In the genomic region with DNA sequence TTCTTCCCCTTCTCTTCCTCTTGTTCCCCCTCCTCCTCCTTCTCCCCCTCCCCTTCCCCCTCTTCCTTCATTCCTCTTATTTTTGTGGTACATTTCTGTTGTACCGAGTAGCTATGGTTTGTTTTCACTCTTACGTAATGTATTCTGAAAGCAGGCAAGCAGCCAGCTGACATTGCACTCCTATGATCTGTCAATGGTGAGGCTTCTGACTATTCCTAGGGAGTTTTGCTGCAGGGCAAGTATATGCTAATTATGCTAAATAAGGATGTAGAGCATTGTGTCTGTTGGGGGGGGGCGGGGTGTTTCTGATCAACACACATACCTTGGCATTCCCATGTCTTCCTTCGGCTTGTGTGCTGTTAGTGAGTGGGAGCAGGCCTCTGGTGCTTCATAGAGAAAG, we compare ENCODE assay signal across 14 mouse cellular contexts.
DNase-seq lines count a peak whose midpoint lies in the region; ATAC-seq and TF ChIP-seq lines count a peak whose summit lies in the region.
"Had no signal": no experiment of that assay in that cellular context is flagged by ENCODE, and none has a peak within 500 bp of the region (broad histone marks: within the 10 kb centered on the region; RNA-seq: fewer than 3 reads in every experiment).

No protein-coding gene starts in this region.

- no peaks in the 10 kb centered on the region for H3K9me3 ChIP-seq in forebrain, embryonic 13.5 days (replicated peaks)
- H3K9me3 ChIP-seq in forebrain, postnatal 0 days (ENCODE audit: low read length), result no peaks in the 10 kb centered on the region
- no peaks in the 10 kb centered on the region for H3K9me3 ChIP-seq in ES-E14 (ENCODE audit: control insufficient read depth, insufficient read depth, low read depth, low read length)
- H3K9me3 ChIP-seq: liver, embryonic 15.5 days; neural tube, embryonic 12.5 days had no signal

- H3K36me3 ChIP-seq in forebrain, embryonic 13.5 days (ENCODE audit: poor library complexity, severe bottlenecking), result no peaks in the 10 kb centered on the region
- no peaks in the 10 kb centered on the region for H3K36me3 ChIP-seq in forebrain, postnatal 0 days (ENCODE audit: insufficient read depth)
- no peaks in the 10 kb centered on the region for H3K36me3 ChIP-seq in ES-E14 (ENCODE audit: control insufficient read depth, insufficient read depth, low read length, poor library complexity, severe bottlenecking)
- H3K36me3 ChIP-seq: liver, embryonic 15.5 days; neural tube, embryonic 12.5 days had no signal

- H3K27ac ChIP-seq in forebrain, embryonic 13.5 days, result no peak overlapping the region
- H3K27ac ChIP-seq in forebrain, postnatal 0 days (ENCODE audit: low read depth, low read length), result no peak overlapping the region
- no peak overlapping the region for H3K27ac ChIP-seq in ES-E14 (ENCODE audit: insufficient read depth, low read depth, low read length, poor library complexity, severe bottlenecking)
- H3K27ac ChIP-seq: liver, embryonic 15.5 days; neural tube, embryonic 12.5 days had no signal

- H3K27me3 ChIP-seq in forebrain, embryonic 13.5 days, result no peaks in the 10 kb centered on the region
- no peaks in the 10 kb centered on the region for H3K27me3 ChIP-seq in forebrain, postnatal 0 days (ENCODE audit: insufficient read depth, low read length)
- H3K27me3 ChIP-seq: liver, embryonic 15.5 days; neural tube, embryonic 12.5 days had no signal

- in situ Hi-C loops in ES-E14 (cut with MboI; ENCODE audit: low sequenced_read_pairs in 2 of 2, unreplicated experiment in 2 of 2), result no loop called here

- TF ChIP-seq CTCF in forebrain, postnatal 0 days (IDR thresholded peaks at IDR 0.05; ENCODE audit: low read depth), result no peak

- WGBS in forebrain, embryonic 13.5 days, result 55% methylated on average over 4 of the region's 4 CpGs
- 41% methylated on average over 4 of the region's 4 CpGs for WGBS in forebrain, postnatal 0 days

- H3K4me2 ChIP-seq in forebrain, embryonic 13.5 days, result no peak overlapping the region
- H3K4me2 ChIP-seq in forebrain, postnatal 0 days (ENCODE audit: low read depth), result no peak overlapping the region
- H3K4me2 ChIP-seq: liver, embryonic 15.5 days; midbrain, embryonic 11.5 days; neural tube, embryonic 12.5 days had no signal

- H3K9ac ChIP-seq in forebrain, embryonic 13.5 days, result no peak overlapping the region
- no peak overlapping the region for H3K9ac ChIP-seq in forebrain, postnatal 0 days
- H3K9ac ChIP-seq in ES-E14 (ENCODE audit: insufficient read depth, low read depth, low read length, poor library complexity, severe bottlenecking), result no peak overlapping the region
- H3K9ac ChIP-seq: liver, embryonic 15.5 days; neural tube, embryonic 12.5 days had no signal

- H3K4me3 ChIP-seq in forebrain, embryonic 13.5 days, result no peak overlapping the region
- H3K4me3 ChIP-seq in forebrain, postnatal 0 days (ENCODE audit: low read depth, low read length), result no peak overlapping the region
- no peak overlapping the region for H3K4me3 ChIP-seq in ES-E14 (ENCODE audit: insufficient read depth in 1 of 2, low read depth in 1 of 2, low read length in 2 of 2, poor library complexity in 1 of 2, severe bottlenecking in 1 of 2)
- H3K4me3 ChIP-seq: liver, embryonic 15.5 days; neural tube, embryonic 12.5 days had no signal

- DNase-seq in forebrain, postnatal 0 days, result no peak
- peak; percentile 7 for DNase-seq in layer of hippocampus, adult 11-12 months (ENCODE audit: low spot score)
- DNase-seq in layer of hippocampus, adult 9-10 months (ENCODE audit: low spot score), result no peak
- peak; percentile 31 for DNase-seq in ES-E14 (ENCODE audit: low read depth, low spot score)
- DNase-seq in brain, adult 2 months (ENCODE audit: low read depth, low spot score), result peak; percentile 33
- no peak for DNase-seq in embryo, embryonic 9.5 days (ENCODE audit: extremely low spot score)
- no peak for DNase-seq in T-cell, adult 2 months (ENCODE audit: low spot score)
- DNase-seq: gastrocnemius, postnatal 10 days; right cerebral cortex, postnatal 14 days had no signal

- H3K4me1 ChIP-seq in forebrain, embryonic 13.5 days, result peaks cover 2% of the 10 kb centered on the region; the same call in 1 of the 2 replicates
- H3K4me1 ChIP-seq in forebrain, postnatal 0 days (ENCODE audit: insufficient read depth), result no peaks in the 10 kb centered on the region
- peaks cover 0 to 8% of the 10 kb centered on the region in 2 experiments; a peak in 1 of 4 replicates for H3K4me1 ChIP-seq in ES-E14 (ENCODE audit: control insufficient read depth in 2 of 2, insufficient read depth in 2 of 2, low read length in 2 of 2, poor library complexity in 1 of 2)
- H3K4me1 ChIP-seq: liver, embryonic 15.5 days had no signal

- 0 out of 2 replicates have a peak, but pooled peaks have one; percentile 50 for ATAC-seq in forebrain, embryonic 13.5 days
- no peak for ATAC-seq in forebrain, postnatal 0 days
- ATAC-seq: intestine, embryonic 16.5 days had no signal

TF ChIP-seq in ES-E14, 5 proteins besides CTCF, POLR2A, EP300 and RAD21:
- TF ChIP-seq ZC3H11A (IDR thresholded peaks at IDR 0.05; ENCODE audit: borderline replicate concordance, low read depth, low read length) (no peak), CHD2 (IDR thresholded peaks at IDR 0.05; ENCODE audit: low read depth, low read length) (no peak), ZNF384 (IDR thresholded peaks at IDR 0.05; ENCODE audit: low read depth, low read length) (no peak), MAFK (IDR thresholded peaks at IDR 0.05; ENCODE audit: insufficient read depth, low read depth, low read length) (no peak), HCFC1 (IDR thresholded peaks at IDR 0.05; ENCODE audit: borderline replicate concordance, insufficient read depth, low read length) (no peak)

Comparison
In these comparisons a context has a peak if more than half of its experiments do, and no peak if none do; other contexts are left out.
1. DNase-seq: peak in layer of hippocampus, adult 11-12 months (single experiment), ES-E14 (single experiment) and brain, adult 2 months (single experiment); none in forebrain, postnatal 0 days (single experiment), layer of hippocampus, adult 9-10 months (single experiment), embryo, embryonic 9.5 days (single experiment) and T-cell, adult 2 months (single experiment).